Mouse (Mus musculus): ENCODE measurements at regions not wholly inside any gene's neighbourhood (a gene's known extent, or its start where the extent isn't known, plus 50 kb on each side); places are given as distances from the start of the nearest gene placed in this dataset.

DNA sequence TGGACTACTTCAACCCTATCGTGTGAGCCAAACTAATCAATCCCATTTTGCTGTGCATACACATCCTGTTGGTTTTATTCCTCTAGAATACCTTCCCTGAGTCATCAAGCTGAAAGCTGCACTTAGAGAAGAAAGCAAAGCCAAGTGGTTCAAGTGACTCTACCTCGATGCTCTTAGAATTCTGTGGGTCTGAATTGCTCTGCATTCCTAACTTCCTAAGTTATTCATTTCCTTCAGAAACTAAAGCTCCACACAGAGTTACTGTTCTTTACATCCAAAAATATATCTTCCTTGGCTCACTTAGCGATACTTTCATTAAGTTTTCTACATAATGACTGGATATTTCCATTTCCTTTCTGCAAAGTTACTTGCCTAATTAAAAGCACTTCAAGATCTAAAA, 379.0 kb upstream of the Pkdcc start:
- TF ChIP-seq FOSL1 (IDR thresholded peaks at IDR 0.05; ENCODE audit: insufficient read depth, low read length, poor library complexity, severe bottlenecking) (no peak), CEBPB (IDR thresholded peaks at IDR 0.05; ENCODE audit: low read depth) (no peak), USF1 (IDR thresholded peaks at IDR 0.05; ENCODE audit: low read depth) (no peak), MYOG (IDR thresholded peaks at IDR 0.05; ENCODE audit: control insufficient read depth, extremely low read depth, insufficient read length) (no peak), MAX (IDR thresholded peaks at IDR 0.05) (no peak), MYOD1 (IDR thresholded peaks at IDR 0.05; ENCODE audit: control insufficient read depth, insufficient read length, low read depth) (no peak), CTCF (IDR thresholded peaks at IDR 0.05; ENCODE audit: control insufficient read depth, insufficient read depth, insufficient read length) (no peak)
- Histone ChIP-seq H3K79me2 (ENCODE audit: control insufficient read depth, insufficient read depth) (no peaks in the 10 kb centered on the region), H3K79me3 (ENCODE audit: low read depth) (no peaks in the 10 kb centered on the region), H3ac (ENCODE audit: control insufficient read depth, insufficient read length, low read depth) (no peak overlapping the region), H3K36me3 (ENCODE audit: control insufficient read depth, insufficient read depth) (no peaks in the 10 kb centered on the region), H3K4me3 (ENCODE audit: insufficient read depth, poor library complexity, severe bottlenecking) (no peak overlapping the region), H3K27me3 (ENCODE audit: control insufficient read depth, insufficient read depth, insufficient read length) (no peaks in the 10 kb centered on the region)

- Histone ChIP-seq H3K4me3 (ENCODE audit: insufficient read depth, poor library complexity, severe bottlenecking) (no peak overlapping the region), H3K27me3 (ENCODE audit: control insufficient read depth, insufficient read depth, insufficient read length) (no peaks in the 10 kb centered on the region), H3K36me3 (ENCODE audit: control insufficient read depth, insufficient read depth) (no peaks in the 10 kb centered on the region), H3K79me2 (ENCODE audit: control insufficient read depth, insufficient read depth) (no peaks in the 10 kb centered on the region), H3ac (ENCODE audit: control insufficient read depth, insufficient read length, low read depth) (no peak overlapping the region), H3K79me3 (ENCODE audit: low read depth) (no peaks in the 10 kb centered on the region)
- no peak for TF ChIP-seq CEBPB (IDR thresholded peaks at IDR 0.05; ENCODE audit: low read depth)
- TF ChIP-seq MYOD1 (IDR thresholded peaks at IDR 0.05; ENCODE audit: control insufficient read depth, insufficient read length, low read depth): no peak
- TF ChIP-seq FOSL1 (IDR thresholded peaks at IDR 0.05; ENCODE audit: insufficient read depth, low read length, poor library complexity, severe bottlenecking): no peak
- TF ChIP-seq MAX (IDR thresholded peaks at IDR 0.05): no peak
- TF ChIP-seq USF1 (IDR thresholded peaks at IDR 0.05; ENCODE audit: low read depth): no peak
- TF ChIP-seq CTCF (IDR thresholded peaks at IDR 0.05; ENCODE audit: control insufficient read depth, insufficient read depth, insufficient read length): no peak
- TF ChIP-seq MYOG (IDR thresholded peaks at IDR 0.05; ENCODE audit: control insufficient read depth, extremely low read depth, insufficient read length): no peak
These were observed 368.2 kb upstream of the Pkdcc start for GRCm38 (mm10) chr17:82846776-82847494.

GRCm38 (mm10) chr17:82857199-82858147, 357.6 kb upstream of the Pkdcc start:
- Histone ChIP-seq H3K4me3 (ENCODE audit: insufficient read depth, poor library complexity, severe bottlenecking) (no peak overlapping the region), H3K36me3 (ENCODE audit: control insufficient read depth, insufficient read depth) (no peaks in the 10 kb centered on the region), H3K79me3 (ENCODE audit: low read depth) (no peaks in the 10 kb centered on the region), H3K27me3 (ENCODE audit: control insufficient read depth, insufficient read depth, insufficient read length) (no peaks in the 10 kb centered on the region), H3ac (ENCODE audit: control insufficient read depth, insufficient read length, low read depth) (no peak overlapping the region), H3K79me2 (ENCODE audit: control insufficient read depth, insufficient read depth) (no peaks in the 10 kb centered on the region)
- TF ChIP-seq CEBPB (IDR thresholded peaks at IDR 0.05; ENCODE audit: low read depth): no peak
- no peak for TF ChIP-seq MYOG (IDR thresholded peaks at IDR 0.05; ENCODE audit: control insufficient read depth, extremely low read depth, insufficient read length)
- TF ChIP-seq CTCF (IDR thresholded peaks at IDR 0.05; ENCODE audit: control insufficient read depth, insufficient read depth, insufficient read length): peak; percentile 82
- TF ChIP-seq MAX (IDR thresholded peaks at IDR 0.05): no peak
- TF ChIP-seq FOSL1 (IDR thresholded peaks at IDR 0.05; ENCODE audit: insufficient read depth, low read length, poor library complexity, severe bottlenecking): no peak
- peak; percentile 72 for TF ChIP-seq USF1 (IDR thresholded peaks at IDR 0.05; ENCODE audit: low read depth)
- no peak for TF ChIP-seq MYOD1 (IDR thresholded peaks at IDR 0.05; ENCODE audit: control insufficient read depth, insufficient read length, low read depth)

- Histone ChIP-seq H3ac (ENCODE audit: control insufficient read depth, insufficient read length, low read depth) (no peak overlapping the region), H3K79me2 (ENCODE audit: control insufficient read depth, insufficient read depth) (no peaks in the 10 kb centered on the region), H3K27me3 (ENCODE audit: control insufficient read depth, insufficient read depth, insufficient read length) (no peaks in the 10 kb centered on the region), H3K4me3 (ENCODE audit: insufficient read depth, poor library complexity, severe bottlenecking) (no peak overlapping the region), H3K79me3 (ENCODE audit: low read depth) (no peaks in the 10 kb centered on the region), H3K36me3 (ENCODE audit: control insufficient read depth, insufficient read depth) (no peaks in the 10 kb centered on the region)
- TF ChIP-seq MYOG (IDR thresholded peaks at IDR 0.05; ENCODE audit: control insufficient read depth, extremely low read depth, insufficient read length): no peak
- no peak for TF ChIP-seq CTCF (IDR thresholded peaks at IDR 0.05; ENCODE audit: control insufficient read depth, insufficient read depth, insufficient read length)
- TF ChIP-seq CEBPB (IDR thresholded peaks at IDR 0.05; ENCODE audit: low read depth): no peak
- no peak for TF ChIP-seq FOSL1 (IDR thresholded peaks at IDR 0.05; ENCODE audit: insufficient read depth, low read length, poor library complexity, severe bottlenecking)
- no peak for TF ChIP-seq MYOD1 (IDR thresholded peaks at IDR 0.05; ENCODE audit: control insufficient read depth, insufficient read length, low read depth)
- TF ChIP-seq MAX (IDR thresholded peaks at IDR 0.05): no peak
These were observed 354.7 kb upstream of the Pkdcc start for GRCm38 (mm10) chr17:82860391-82860790.

- no peaks in the 10 kb centered on the region for H3K36me3 ChIP-seq (ENCODE audit: control insufficient read depth, insufficient read depth)
These were observed 354.1 kb upstream of the Pkdcc start for GRCm38 (mm10) chr17:82860966-82861365.

More at GRCm38 (mm10) chr17:82860966-82861365, 354.1 kb upstream of the Pkdcc start:
- Histone ChIP-seq H3ac (ENCODE audit: control insufficient read depth, insufficient read length, low read depth) (no peak overlapping the region), H3K27me3 (ENCODE audit: control insufficient read depth, insufficient read depth, insufficient read length) (no peaks in the 10 kb centered on the region), H3K79me2 (ENCODE audit: control insufficient read depth, insufficient read depth) (no peaks in the 10 kb centered on the region), H3K79me3 (ENCODE audit: low read depth) (no peaks in the 10 kb centered on the region), H3K4me3 (ENCODE audit: insufficient read depth, poor library complexity, severe bottlenecking) (no peak overlapping the region)
- TF ChIP-seq MAX (IDR thresholded peaks at IDR 0.05) (no peak), CTCF (IDR thresholded peaks at IDR 0.05; ENCODE audit: control insufficient read depth, insufficient read depth, insufficient read length) (no peak), CEBPB (IDR thresholded peaks at IDR 0.05; ENCODE audit: low read depth) (no peak), MYOD1 (IDR thresholded peaks at IDR 0.05; ENCODE audit: control insufficient read depth, insufficient read length, low read depth) (no peak), USF1 (IDR thresholded peaks at IDR 0.05; ENCODE audit: low read depth) (no peak), FOSL1 (IDR thresholded peaks at IDR 0.05; ENCODE audit: insufficient read depth, low read length, poor library complexity, severe bottlenecking) (no peak), MYOG (IDR thresholded peaks at IDR 0.05; ENCODE audit: control insufficient read depth, extremely low read depth, insufficient read length) (no peak)
